Mouse (Mus musculus) spleen, adult 2 months (tissue): Measurements from ENCODE around the gene Sigmar1. TPM values are rescaled to one million over a fixed set of nuclear protein-coding genes. Genes with fewer than 3 reads are reported as not detected.

Experiments used
- DNase-seq, 2 experiments: peaks; one replicate each; pipeline versions ENCODE4 v3.0.0 to v3.0.0-alpha.2; 2012 to 2021; ENCODE audit warnings: low spot score in 2 of 2, low read depth in 1 of 2
- H3K27ac ChIP-seq: fragments of 200-500 bp; 2 replicates; pipeline ENCODE4 v1.5.1; 2012; ENCODE audit warnings: low read length, inconsistent platforms; ENCODE audit not compliant: insufficient read depth
- H3K27me3 ChIP-seq: fragments of 200-500 bp; 2 replicates; pipeline ENCODE4 v1.6.1; 2012; ENCODE audit warnings: mild to moderate bottlenecking, moderate library complexity, low read length, inconsistent platforms; ENCODE audit not compliant: control insufficient read depth, insufficient read depth
- H3K36me3 ChIP-seq: fragments of 200-500 bp; 2 replicates; pipeline ENCODE4 v1.6.1; 2012; ENCODE audit warnings: mild to moderate bottlenecking, low read length, inconsistent platforms; ENCODE audit not compliant: control insufficient read depth, insufficient read depth
- H3K4me1 ChIP-seq: fragments of 200-500 bp; 2 replicates; pipeline ENCODE4 v1.6.1; 2011; ENCODE audit warnings: inconsistent platforms; ENCODE audit not compliant: control insufficient read depth, insufficient read depth, insufficient read length
- H3K4me3 ChIP-seq: fragments of 200-500 bp; 2 replicates; pipeline ENCODE4 v1.5.1; 2011; ENCODE audit warnings: mild to moderate bottlenecking, inconsistent platforms; ENCODE audit not compliant: insufficient read depth, insufficient read length; ENCODE audit errors: extremely low read depth
- CTCF ChIP-seq: fragments of 200-500 bp; IDR thresholded peaks from 2 replicates; pipeline ENCODE4 v1.5.1; 2011; ENCODE audit warnings: mild to moderate bottlenecking, inconsistent platforms; ENCODE audit not compliant: insufficient read depth, insufficient read length, insufficient replicate concordance; ENCODE audit errors: extremely low read depth
- POLR2A ChIP-seq: fragments of 200-500 bp; IDR thresholded peaks from 2 replicates; pipeline ENCODE4 v1.6.1; 2011; ENCODE audit warnings: low read depth, low read length, inconsistent platforms
- WGBS: fragments of 180-500 bp; shearing (Covaris S2); methylation state at CpG from one replicate; pipeline ENCODE4 v1.1.7; 2018; 5-methylcytosine and 5-hydroxymethylcytosine counted together
- polyA plus RNA-seq: library from polyadenylated mRNA; depleted of rRNA; stranded (reverse); fragments of >200 nt; gene quantifications from 2 replicates; pipeline ENCODE4 v1.2.3, GENCODE M21; 2012

Sigmar1 gene
- polyA plus RNA-seq, 1 experiment, result 48.3 TPM

DNA sequence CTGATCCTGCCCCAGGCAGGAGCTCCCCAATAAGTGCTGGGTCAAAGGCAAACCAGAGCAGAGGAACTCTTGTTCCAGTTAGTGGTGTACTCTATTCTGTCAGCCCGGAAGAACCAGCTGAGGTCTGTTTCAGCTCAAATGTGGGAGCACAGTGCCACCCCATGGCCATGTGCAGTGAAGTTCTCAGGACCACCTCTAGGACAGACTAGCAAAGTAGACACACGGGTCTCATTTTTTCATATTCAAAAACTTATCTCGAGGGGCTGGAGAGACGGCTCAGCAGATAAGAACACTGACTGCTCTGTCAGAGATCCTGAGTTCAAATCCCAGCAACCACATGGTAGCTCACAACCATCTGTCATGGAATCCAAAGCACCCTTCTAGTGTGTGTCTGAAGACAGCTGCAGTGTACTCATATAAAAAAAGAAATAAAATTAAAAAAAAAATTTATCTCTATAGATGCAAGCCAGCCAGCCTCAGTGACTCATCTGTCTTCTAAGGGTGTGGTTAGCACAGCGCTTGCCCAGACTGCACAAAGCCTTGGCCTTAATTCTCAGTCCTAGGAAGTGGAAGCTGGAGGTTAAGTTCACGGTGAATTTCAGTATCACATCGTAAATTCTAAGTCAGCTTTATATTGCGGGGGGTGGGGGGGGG is 18.2 kb downstream of the Sigmar1 start:
- no peak for TF ChIP-seq POLR2A
- TF ChIP-seq CTCF, result peak; percentile 85; the same call in 1 of the 2 replicates
- 35% methylated on average over 8 of the region's 8 CpGs for WGBS
- Histone ChIP-seq H3K4me3 (no peak overlapping the region), H3K27ac (no peak overlapping the region), H3K4me1 (peaks cover 7% of the 10 kb centered on the region; the same call in 1 of the 2 replicates), H3K36me3 (peaks cover 4% of the 10 kb centered on the region; the same call in 1 of the 2 replicates), H3K27me3 (no peaks in the 10 kb centered on the region)
- DNase-seq, result peak; percentile 59 to 76

DNA sequence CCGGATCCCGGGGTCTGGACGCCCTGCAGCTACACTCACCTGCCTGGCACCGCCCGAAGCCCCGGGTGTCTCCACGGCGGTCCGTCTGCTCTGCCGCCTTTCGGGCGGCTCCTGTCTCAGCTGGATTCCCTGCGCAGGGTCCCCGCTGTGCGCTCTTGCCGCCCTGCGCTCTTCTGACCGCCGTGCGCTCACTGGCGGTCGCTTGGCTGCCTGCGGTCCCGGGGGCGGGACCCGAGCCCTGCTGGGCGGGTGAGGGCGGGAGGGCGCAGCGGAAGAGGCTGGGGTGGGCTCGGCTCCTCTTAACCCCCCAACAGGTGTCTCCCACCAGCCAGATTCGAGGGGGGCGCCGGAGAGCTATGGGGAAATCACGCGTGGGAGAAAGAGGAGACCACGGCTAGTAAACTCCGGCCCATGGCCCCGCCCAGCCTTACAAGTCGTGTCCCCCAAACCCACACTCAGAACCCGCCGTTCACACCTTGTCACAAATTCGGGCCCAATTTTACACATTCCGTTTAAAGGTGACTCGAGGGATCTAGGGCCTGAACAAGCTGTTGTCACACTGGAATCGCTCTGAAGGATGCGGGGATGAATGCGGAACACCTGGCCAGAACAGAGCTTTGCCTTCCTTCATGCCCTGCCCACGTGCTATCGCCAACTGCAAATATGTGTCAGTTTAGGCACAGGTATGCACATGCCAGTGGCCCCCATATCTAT is 24.7 kb downstream of the Sigmar1 start, which contains the start of gene Arid3c:
Gene Arid3c (minus strand): TSS at position 91 of the 714 bp plus-strand sequence.
- H3K4me3 ChIP-seq, result peak within 1 kb of the TSS; percentile 26; the same call in 1 of the 2 replicates
- peaks cover 4% of the 10 kb centered on the region; the same call in 1 of the 2 replicates for H3K4me1 ChIP-seq
- TF ChIP-seq POLR2A, result no peak
- TF ChIP-seq CTCF, result no peak
- peaks cover 17% of the 10 kb centered on the region for H3K27me3 ChIP-seq
- no peak within 1 kb of the TSS for H3K27ac ChIP-seq
- no peaks in the 10 kb centered on the region for H3K36me3 ChIP-seq
- no peak for DNase-seq
- 2% methylated on average over 50 of the region's 50 CpGs for WGBS

DNA sequence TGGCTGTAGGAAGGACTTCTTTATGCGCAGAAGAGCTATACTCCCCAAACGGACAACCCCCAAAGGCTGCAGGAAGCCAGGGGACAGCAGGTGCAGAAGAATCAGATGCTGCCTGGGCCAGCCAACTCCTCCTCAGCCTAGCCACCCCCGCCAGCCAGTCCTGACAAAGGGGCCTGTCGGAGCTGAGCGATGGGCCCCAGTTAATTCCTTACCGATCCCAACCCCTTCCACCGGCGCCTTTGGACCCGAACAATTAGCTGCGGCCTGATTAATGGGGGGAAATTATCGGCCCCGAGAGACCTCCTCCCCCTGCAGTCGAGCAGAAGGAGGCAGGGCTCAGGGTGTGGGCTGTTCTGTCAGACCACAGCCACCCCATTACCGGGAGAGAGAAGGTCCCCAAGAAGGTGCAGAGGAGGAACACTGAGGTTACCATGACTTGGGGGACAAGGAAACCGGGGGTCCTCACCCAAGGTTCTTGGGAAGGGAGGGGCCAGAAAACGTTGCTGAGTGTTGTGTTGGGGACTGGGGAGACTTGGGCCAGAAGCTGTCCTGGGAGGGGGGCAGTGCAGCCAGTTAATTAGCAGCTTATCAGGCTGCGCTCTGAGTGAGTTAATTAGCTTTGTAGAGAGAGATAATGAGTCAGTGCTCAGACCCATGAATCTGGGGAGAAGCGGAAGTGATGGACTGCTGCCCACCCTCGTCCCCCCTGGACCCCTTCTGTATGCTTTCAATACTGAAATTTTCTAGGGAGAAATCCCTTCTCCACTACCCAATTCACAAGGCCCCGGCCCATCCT is 28.9 kb downstream of the Sigmar1 start:
- TF ChIP-seq POLR2A, result no peak
- TF ChIP-seq CTCF, result no peak
- H3K4me1 ChIP-seq, result peaks cover 7% of the 10 kb centered on the region
- no peaks in the 10 kb centered on the region for H3K36me3 ChIP-seq
- no peak overlapping the region for H3K27ac ChIP-seq
- H3K4me3 ChIP-seq, result no peak overlapping the region
- no peak for DNase-seq
- peaks cover 28% of the 10 kb centered on the region for H3K27me3 ChIP-seq
- WGBS, result 26% methylated on average over 20 of the region's 20 CpGs

DNA sequence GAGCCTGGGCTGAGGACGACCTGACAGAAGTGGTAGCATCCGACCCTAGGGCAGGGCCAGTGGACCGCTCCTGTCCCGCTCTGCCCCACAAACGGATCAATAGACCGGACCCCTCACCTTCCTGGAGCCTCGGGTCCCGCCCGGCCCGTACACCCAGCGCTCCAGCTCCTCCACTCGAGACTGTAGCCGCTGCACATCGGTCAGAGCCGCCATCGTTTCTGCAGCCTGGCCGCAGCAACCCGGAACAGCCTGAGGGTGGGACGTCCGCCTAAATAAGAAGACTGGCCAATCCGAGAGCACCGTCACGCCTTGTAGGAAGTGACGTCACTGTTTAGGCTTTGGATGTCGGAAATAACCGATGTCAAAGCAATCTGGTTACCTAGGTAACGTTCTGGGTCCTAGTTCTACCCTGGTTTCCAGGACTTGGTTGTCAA is 33.0 kb downstream of the Sigmar1 start, which contains the start of gene Dctn3:
Gene Dctn3 (minus strand): TSS at position 253 of the 434 bp plus-strand sequence.
- Histone ChIP-seq H3K27me3 (peaks cover 15% of the 10 kb centered on the region), H3K4me3 (peak within 1 kb of the TSS; percentile 93), H3K4me1 (peaks cover 7% of the 10 kb centered on the region; the same call in 1 of the 2 replicates), H3K36me3 (peaks cover 12% of the 10 kb centered on the region), H3K27ac (no peak within 1 kb of the TSS)
- whole genome bisulfite sequencing, result under 1% methylated on average over 27 of the region's 27 CpGs
- DNase-seq, result peak; percentile 79 to 93
- TF ChIP-seq CTCF, result no peak
- peak; percentile 78 for TF ChIP-seq POLR2A

DNA sequence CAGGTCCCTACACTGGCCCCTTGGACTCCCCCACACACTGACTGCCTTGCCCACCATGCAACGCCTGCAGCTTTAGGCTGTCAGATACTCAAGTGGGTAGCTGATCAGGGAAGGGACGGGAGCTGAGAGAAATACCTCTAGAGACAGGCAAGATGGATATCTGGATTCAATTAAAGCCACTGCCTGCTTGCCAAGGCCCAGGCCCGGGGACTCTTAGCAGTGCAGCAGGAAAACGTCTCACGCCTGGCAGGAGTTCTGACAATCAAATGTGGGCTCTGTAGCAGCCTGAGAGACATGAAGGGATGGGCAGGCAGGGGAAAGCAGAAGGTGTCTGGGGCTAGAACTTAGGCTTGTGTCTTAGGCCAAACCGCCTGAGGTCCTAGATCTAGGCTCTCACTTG is 39.1 kb downstream of the Sigmar1 start:
- Histone ChIP-seq H3K27me3 (no peaks in the 10 kb centered on the region), H3K4me1 (peaks cover 9% of the 10 kb centered on the region; the same call in 1 of the 2 replicates), H3K36me3 (peaks cover 16% of the 10 kb centered on the region), H3K4me3 (no peak overlapping the region), H3K27ac (no peak overlapping the region)
- DNase-seq, result no peak
- WGBS, result 89% methylated on average over 6 of the region's 6 CpGs
- no peak for TF ChIP-seq POLR2A
- TF ChIP-seq CTCF, result no peak

DNA sequence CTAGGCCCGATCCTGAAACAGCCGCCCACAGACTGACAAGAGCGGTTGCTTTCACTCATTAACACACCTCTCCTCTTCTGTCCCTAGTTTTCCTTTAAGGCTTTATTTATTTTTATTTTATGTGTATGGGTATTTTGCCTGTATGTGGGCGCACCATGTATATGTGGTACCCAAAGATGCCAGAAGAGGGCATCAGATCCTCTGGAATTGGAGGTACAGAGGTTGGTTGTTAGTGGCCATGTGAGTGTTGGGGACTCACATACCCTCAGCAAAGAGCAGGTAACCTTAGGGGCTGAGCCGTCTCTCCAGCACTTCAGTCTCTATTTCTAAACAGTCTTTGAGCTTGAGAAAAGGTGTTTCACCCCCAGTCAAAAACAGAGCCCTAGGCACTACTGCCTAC is 40.4 kb downstream of the Sigmar1 start:
- no peaks in the 10 kb centered on the region for H3K27me3 ChIP-seq
- no peak overlapping the region for H3K27ac ChIP-seq
- no peak overlapping the region for H3K4me3 ChIP-seq
- no peak for DNase-seq
- H3K4me1 ChIP-seq, result peaks cover 8% of the 10 kb centered on the region; the same call in 1 of the 2 replicates
- TF ChIP-seq CTCF (peak; percentile 11; the same call in 1 of the 2 replicates), POLR2A (no peak)
- WGBS, result 88% methylated on average over 5 of the region's 5 CpGs
- peaks cover 16% of the 10 kb centered on the region for H3K36me3 ChIP-seq
